In the genomic region with DNA sequence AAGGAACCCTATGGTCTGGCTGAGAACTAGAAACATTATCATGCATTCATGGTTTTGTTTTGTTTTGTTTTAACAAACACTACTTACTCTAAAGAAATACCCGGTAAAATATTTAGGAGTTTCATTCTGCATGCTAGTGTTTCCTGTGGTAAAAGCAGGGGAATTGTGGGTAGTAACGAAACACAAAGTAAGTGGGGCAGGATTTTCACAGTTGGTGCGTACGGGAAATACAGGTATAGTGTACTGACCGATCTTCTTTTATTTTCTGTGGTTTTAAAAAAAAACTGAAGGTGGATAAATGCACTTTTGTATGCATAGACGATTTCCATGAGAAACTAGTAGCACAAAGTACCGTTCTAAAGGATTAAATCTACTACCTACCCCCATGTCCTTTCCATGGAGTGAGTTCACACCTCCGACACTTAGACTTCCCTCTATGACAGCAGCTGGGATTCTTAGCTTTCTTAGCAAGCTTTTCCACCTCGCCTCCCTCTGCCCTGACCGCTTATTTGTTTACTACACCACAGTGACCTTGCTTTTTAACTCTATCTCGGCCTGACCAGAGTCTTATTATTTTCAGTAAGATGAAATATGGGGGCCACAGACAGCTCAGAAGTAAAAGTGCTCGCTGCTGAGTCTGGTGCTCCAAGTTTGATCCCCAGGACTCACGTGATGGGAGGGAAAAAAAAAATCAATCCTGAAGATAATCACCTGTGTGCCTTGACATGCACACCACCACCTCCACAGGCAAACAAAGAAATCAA, we compare ENCODE assay signal across 18 mouse cellular contexts. TPM values are rescaled to one million over a fixed set of nuclear protein-coding genes. Genes with fewer than 3 reads are reported as not detected.
DNase-seq lines count a peak whose midpoint lies in the region; ATAC-seq and TF ChIP-seq lines count a peak whose summit lies in the region.
"Had no signal": no experiment of that assay in that cellular context is flagged by ENCODE, and none has a peak within 500 bp of the region (broad histone marks: within the 10 kb centered on the region; RNA-seq: fewer than 3 reads in every experiment).

No protein-coding gene starts in this region.

- no peak for ATAC-seq in liver, embryonic 13.5 days (ENCODE audit: low read depth)
- ATAC-seq in stomach, embryonic 16.5 days (ENCODE audit: insufficient read depth, low FRiP score) = no peak
- ATAC-seq in hindbrain, embryonic 14.5 days (ENCODE audit: low FRiP score) = no peak
- no peak for ATAC-seq in kidney, embryonic 15.5 days (replicated peaks; ENCODE audit: low FRiP score)

- dilution Hi-C loops in CH12.LX (cut with MboI; ENCODE audit: extremely low pct_ligation_motif_present, extremely low pct_unique_long_range_greater_than_20kb, low sequenced_read_pairs) = no loop called here

- 31% methylated on average over 13 of the region's 13 CpGs for whole genome bisulfite sequencing in liver, adult 2 months
- WGBS in liver, embryonic 13.5 days (ENCODE audit: insufficient replicate concordance) = 61% methylated on average over 13 of the region's 13 CpGs
- WGBS in stomach, embryonic 16.5 days = 39% methylated on average over 13 of the region's 13 CpGs
- 82% methylated on average over 13 of the region's 13 CpGs for WGBS in hindbrain, embryonic 14.5 days
- 66% methylated on average over 13 of the region's 13 CpGs for whole genome bisulfite sequencing in kidney, embryonic 15.5 days

- H3K4me1 ChIP-seq in liver, adult 2 months (ENCODE audit: control insufficient read depth, insufficient read depth, low read length) = peaks cover 24% of the 10 kb centered on the region
- peaks cover 24 to 75% of the 10 kb centered on the region in 2 experiments for H3K4me1 ChIP-seq in CH12.LX (ENCODE audit: control insufficient read depth in 1 of 2, insufficient read depth in 2 of 2)
- H3K4me1 ChIP-seq in liver, embryonic 13.5 days (replicated peaks) = peaks cover 91% of the 10 kb centered on the region
- H3K4me1 ChIP-seq in stomach, embryonic 16.5 days (ENCODE audit: control insufficient read depth, insufficient read depth, low read length) = peaks cover 7% of the 10 kb centered on the region
- H3K4me1 ChIP-seq in hindbrain, embryonic 14.5 days (replicated peaks; ENCODE audit: control insufficient read depth, insufficient read depth, low read length) = peaks cover 8% of the 10 kb centered on the region
- H3K4me1 ChIP-seq in kidney, embryonic 15.5 days = peaks cover 14% of the 10 kb centered on the region

- no peak for TF ChIP-seq POLR2A in liver, adult 2 months (IDR thresholded peaks at IDR 0.05; ENCODE audit: extremely low read depth, insufficient read depth, low read length)
- TF ChIP-seq POLR2A in CH12.LX (IDR thresholded peaks at IDR 0.05; ENCODE audit: low read depth, low read length) = no peak; the same call in none of the 2 replicates

- H3K79me2 ChIP-seq in liver, adult 2 months (ENCODE audit: control insufficient read depth, insufficient read depth, low read length) = peaks cover 33% of the 10 kb centered on the region; the same call in 1 of the 2 replicates
- peaks cover 94% of the 10 kb centered on the region for H3K79me2 ChIP-seq in CH12.LX (replicated peaks; ENCODE audit: control insufficient read depth, extremely low read depth, insufficient read depth, poor library complexity, severe bottlenecking)

- no peak for TF ChIP-seq CTCF in liver, adult 2 months (IDR thresholded peaks at IDR 0.05; ENCODE audit: low read depth, low read length)
- no peak for TF ChIP-seq CTCF in CH12.LX (conservative IDR thresholded peaks at IDR 0.05 in 1 of 2, IDR thresholded peaks at IDR 0.05 in 1 of 2; ENCODE audit: low read depth in 2 of 2, low read length in 2 of 2)

- peak; percentile 74 for DNase-seq in liver, adult 2 months (ENCODE audit: extremely low read depth, low read depth, low spot score)
- DNase-seq in liver (no peak), CH12.LX (ENCODE audit: extremely low read depth) (peak; percentile 86)
- DNase-seq in liver, embryonic 13.5 days = no peak
- no peak for DNase-seq in hindbrain, embryonic 14.5 days (ENCODE audit: low spot score)
- DNase-seq: cerebellum, postnatal 36 days; gastrocnemius, postnatal 25 days; kidney, adult 2 months; kidney, postnatal 4 days had no signal

- in situ Hi-C loops in CH12.LX (cut with MboI; ENCODE audit: low pct_ligation_motif_present, low pct_unique_long_range_greater_than_20kb, low sequenced_read_pairs) = no loop called here

- TF ChIP-seq RAD21 in CH12.LX (IDR thresholded peaks at IDR 0.05; ENCODE audit: low read depth, low read length) = no peak

- H3K9me3 ChIP-seq in CH12.LX (replicated peaks; ENCODE audit: low read length) = no peaks in the 10 kb centered on the region
- no peaks in the 10 kb centered on the region for H3K9me3 ChIP-seq in liver, embryonic 13.5 days (replicated peaks)
- H3K9me3 ChIP-seq in stomach, embryonic 16.5 days (replicated peaks; ENCODE audit: control insufficient read depth, low read length) = no peaks in the 10 kb centered on the region
- H3K9me3 ChIP-seq in hindbrain, embryonic 14.5 days (ENCODE audit: control insufficient read depth, low read length) = no peaks in the 10 kb centered on the region
- no peaks in the 10 kb centered on the region for H3K9me3 ChIP-seq in kidney, embryonic 15.5 days (replicated peaks)
- H3K9me3 ChIP-seq: embryonic facial prominence, embryonic 12.5 days; hindbrain, embryonic 12.5 days; limb, embryonic 10.5 days; lung, embryonic 15.5 days; neural tube, embryonic 13.5 days had no signal

- H3K4me2 ChIP-seq in CH12.LX (ENCODE audit: insufficient read depth, low read depth, poor library complexity, severe bottlenecking) = peak overlapping the region; percentile 94
- H3K4me2 ChIP-seq in liver, embryonic 13.5 days = peak overlapping the region; percentile 23
- H3K4me2 ChIP-seq in stomach, embryonic 16.5 days (ENCODE audit: low read depth, low read length) = peak overlapping the region; percentile 36
- no peak overlapping the region for H3K4me2 ChIP-seq in hindbrain, embryonic 14.5 days (replicated peaks)
- H3K4me2 ChIP-seq in kidney, embryonic 15.5 days = no peak overlapping the region
- H3K4me2 ChIP-seq: embryonic facial prominence, embryonic 12.5 days; hindbrain, embryonic 12.5 days; lung, embryonic 15.5 days; neural tube, embryonic 13.5 days had no signal

- H3K4me3 ChIP-seq in liver, adult 2 months (ENCODE audit: insufficient read depth, low read depth, low read length) = no peak overlapping the region
- H3K4me3 ChIP-seq in CH12.LX (replicated peaks in 1 of 3; ENCODE audit: low read depth in 2 of 3, low read length in 2 of 3, poor library complexity in 1 of 3) = peak overlapping the region; percentile 26 to 41 (median 37)
- H3K4me3 ChIP-seq in liver, embryonic 13.5 days (replicated peaks) = no peak overlapping the region
- H3K4me3 ChIP-seq in stomach, embryonic 16.5 days (replicated peaks; ENCODE audit: low read length) = no peak overlapping the region
- no peak overlapping the region for H3K4me3 ChIP-seq in hindbrain, embryonic 14.5 days (replicated peaks; ENCODE audit: low read length)
- no peak overlapping the region for H3K4me3 ChIP-seq in kidney, embryonic 15.5 days (replicated peaks)
- H3K4me3 ChIP-seq: embryonic facial prominence, embryonic 12.5 days; hindbrain, embryonic 12.5 days; limb, embryonic 10.5 days; lung, embryonic 15.5 days; neural tube, embryonic 13.5 days had no signal

- H3K27me3 ChIP-seq in liver, adult 2 months (ENCODE audit: control insufficient read depth, insufficient read depth, low read length) = no peaks in the 10 kb centered on the region
- H3K27me3 ChIP-seq in CH12.LX (replicated peaks) = no peaks in the 10 kb centered on the region
- H3K27me3 ChIP-seq in liver, embryonic 13.5 days = no peaks in the 10 kb centered on the region
- H3K27me3 ChIP-seq in stomach, embryonic 16.5 days (ENCODE audit: control insufficient read depth, insufficient read depth, low read length) = no peaks in the 10 kb centered on the region
- H3K27me3 ChIP-seq in hindbrain, embryonic 14.5 days (ENCODE audit: control insufficient read depth, insufficient read depth, low read length) = no peaks in the 10 kb centered on the region
- H3K27me3 ChIP-seq in kidney, embryonic 15.5 days = no peaks in the 10 kb centered on the region
- H3K27me3 ChIP-seq: embryonic facial prominence, embryonic 12.5 days; hindbrain, embryonic 12.5 days; lung, embryonic 15.5 days; neural tube, embryonic 13.5 days had no signal

- H3K27ac ChIP-seq in liver, adult 2 months (replicated peaks; ENCODE audit: insufficient read depth, low read depth, low read length) = peak overlapping the region; percentile 2; the same call in 1 of the 2 replicates
- peak overlapping the region; percentile 97 for H3K27ac ChIP-seq in CH12.LX (ENCODE audit: insufficient read depth, low read depth)
- 0 out of 2 replicates have a peak overlapping the region, but pooled peaks have one; percentile 42 for H3K27ac ChIP-seq in liver, embryonic 13.5 days
- H3K27ac ChIP-seq in stomach, embryonic 16.5 days (ENCODE audit: low read length) = no peak overlapping the region
- no peak overlapping the region for H3K27ac ChIP-seq in hindbrain, embryonic 14.5 days
- H3K27ac ChIP-seq in kidney, embryonic 15.5 days = no peak overlapping the region
- H3K27ac ChIP-seq: embryonic facial prominence, embryonic 12.5 days; hindbrain, embryonic 12.5 days; limb, embryonic 10.5 days; lung, embryonic 15.5 days; neural tube, embryonic 13.5 days had no signal

- peak; percentile 87 for TF ChIP-seq EP300 in CH12.LX (IDR thresholded peaks at IDR 0.05; ENCODE audit: low read length)

- H3K9ac ChIP-seq in liver, adult 2 months (ENCODE audit: low read depth, low read length) = no peak overlapping the region
- peak overlapping the region; percentile 82 for H3K9ac ChIP-seq in CH12.LX (ENCODE audit: insufficient read depth, low read depth)
- no peak overlapping the region for H3K9ac ChIP-seq in liver, embryonic 13.5 days
- 0 out of 2 replicates have a peak overlapping the region, but pooled peaks have one; percentile 26 for H3K9ac ChIP-seq in stomach, embryonic 16.5 days (ENCODE audit: low read length)
- H3K9ac ChIP-seq in hindbrain, embryonic 14.5 days = no peak overlapping the region
- no peak overlapping the region for H3K9ac ChIP-seq in kidney, embryonic 15.5 days
- H3K9ac ChIP-seq: embryonic facial prominence, embryonic 12.5 days; hindbrain, embryonic 12.5 days; lung, embryonic 15.5 days; neural tube, embryonic 13.5 days had no signal

- H3K36me3 ChIP-seq in liver, adult 2 months (ENCODE audit: control insufficient read depth, insufficient read depth, low read length) = no peaks in the 10 kb centered on the region
- peaks cover 0 to 14% of the 10 kb centered on the region in 2 experiments for H3K36me3 ChIP-seq in CH12.LX (replicated peaks in 1 of 2; ENCODE audit: control insufficient read depth in 1 of 2, insufficient read depth in 1 of 2, low read length in 1 of 2)
- 0 out of 2 replicates have a peak, but pooled peaks cover 3% of the 10 kb centered on the region for H3K36me3 ChIP-seq in liver, embryonic 13.5 days
- no peaks in the 10 kb centered on the region for H3K36me3 ChIP-seq in stomach, embryonic 16.5 days (ENCODE audit: control insufficient read depth, insufficient read depth, low read length)
- H3K36me3 ChIP-seq in hindbrain, embryonic 14.5 days (replicated peaks; ENCODE audit: control insufficient read depth, insufficient read depth) = no peaks in the 10 kb centered on the region
- H3K36me3 ChIP-seq in kidney, embryonic 15.5 days = no peaks in the 10 kb centered on the region
- H3K36me3 ChIP-seq: embryonic facial prominence, embryonic 12.5 days; hindbrain, embryonic 12.5 days; limb, embryonic 10.5 days; lung, embryonic 15.5 days; neural tube, embryonic 13.5 days had no signal

RNA-seq across cellular contexts. Expression of gene Atf6, which starts 5.7 kb away (rescaled TPM):
- 30.1 and 38.1 TPM in 2 replicates for total RNA-seq in liver, adult 2 months (2014; rRNA removed)
- 13.0 and 14.3 TPM in 2 replicates for polyA plus RNA-seq in liver, adult 2 months (2012; rRNA removed)
- 35.3 and 37.6 TPM in 2 replicates for total RNA-seq in CH12.LX (2012; rRNA removed)
- total RNA-seq in CH12.LX (2014; rRNA removed) = 33.8 and 35.9 TPM in 2 replicates
- polyA plus RNA-seq in CH12.LX (2012; ENCODE audit: insufficient read length, low read depth) = 42.7 and 47.0 TPM in 2 replicates
- 6.1 and 7.9 TPM in 2 replicates for polyA plus RNA-seq in liver, embryonic 13.5 days (2015; fragmentation: Nextera tagmentation; extraction: Ambion mirVana)
- polyA plus RNA-seq in stomach, embryonic 16.5 days (2015; fragmentation: Nextera tagmentation; extraction: Ambion mirVana) = 9.8 and 10.0 TPM in 2 replicates
- polyA plus RNA-seq in hindbrain, embryonic 14.5 days (2014; fragmentation: Nextera tagmentation; extraction: Ambion mirVana) = 9.9 and 10.9 TPM in 2 replicates
- polyA plus RNA-seq in kidney, embryonic 15.5 days (2015; fragmentation: Nextera tagmentation; extraction: Ambion mirVana) = 9.1 and 9.2 TPM in 2 replicates

RNA-seq across cellular contexts. Expression of gene Gm26620, which starts 23.0 kb away (rescaled TPM):
- 0.67 and 0.74 TPM in 2 replicates for total RNA-seq in liver, adult 2 months (2014; rRNA removed)
- polyA plus RNA-seq in liver, adult 2 months (2012; rRNA removed) = 0.59 and 1.1 TPM in 2 replicates
- total RNA-seq in CH12.LX (2012; rRNA removed) (4.2 and 5.7 TPM in 2 replicates), CH12.LX (2014; rRNA removed) (0.52 and 0.99 TPM in 2 replicates)
- 1.2 and 1.9 TPM in 2 replicates for polyA plus RNA-seq in CH12.LX (2012; ENCODE audit: insufficient read length, low read depth)
- polyA plus RNA-seq in liver, embryonic 13.5 days (2015; fragmentation: Nextera tagmentation; extraction: Ambion mirVana) = 0.24 and 0.44 TPM in 2 replicates
- polyA plus RNA-seq in stomach, embryonic 16.5 days (2015; fragmentation: Nextera tagmentation; extraction: Ambion mirVana) = 1.4 and 1.8 TPM in 2 replicates
- 0.48 and 0.56 TPM in 2 replicates for polyA plus RNA-seq in hindbrain, embryonic 14.5 days (2014; fragmentation: Nextera tagmentation; extraction: Ambion mirVana)
- 0.22 and 0.31 TPM in 2 replicates for polyA plus RNA-seq in kidney, embryonic 15.5 days (2015; fragmentation: Nextera tagmentation; extraction: Ambion mirVana)
- polyA plus RNA-seq: embryonic facial prominence, embryonic 12.5 days; hindbrain, embryonic 12.5 days had no signal

RNA-seq across cellular contexts. Expression of gene Dusp12, which starts 23.5 kb away (rescaled TPM):
- total RNA-seq in liver, adult 2 months (2014; rRNA removed) = 30.4 and 36.2 TPM in 2 replicates
- 12.7 and 17.2 TPM in 2 replicates for polyA plus RNA-seq in liver, adult 2 months (2012; rRNA removed)
- total RNA-seq in CH12.LX (2012; rRNA removed) (30.9 and 37.2 TPM in 2 replicates), CH12.LX (2014; rRNA removed) (41.7 and 49.4 TPM in 2 replicates)
- 30.4 and 36.5 TPM in 2 replicates for polyA plus RNA-seq in CH12.LX (2012; ENCODE audit: insufficient read length, low read depth)
- 23.8 TPM in 2 replicates for polyA plus RNA-seq in liver, embryonic 13.5 days (2015; fragmentation: Nextera tagmentation; extraction: Ambion mirVana)
- 33.1 and 38.3 TPM in 2 replicates for polyA plus RNA-seq in stomach, embryonic 16.5 days (2015; fragmentation: Nextera tagmentation; extraction: Ambion mirVana)
- 41.2 and 45.9 TPM in 2 replicates for polyA plus RNA-seq in hindbrain, embryonic 14.5 days (2014; fragmentation: Nextera tagmentation; extraction: Ambion mirVana)
- polyA plus RNA-seq in kidney, embryonic 15.5 days (2015; fragmentation: Nextera tagmentation; extraction: Ambion mirVana) = 35.0 and 39.7 TPM in 2 replicates

RNA-seq across cellular contexts. Expression of gene Fcrlb, which starts 50.9 kb away (rescaled TPM):
- 0.18 and 0.20 TPM in 2 replicates for total RNA-seq in liver, adult 2 months (2014; rRNA removed)
- polyA plus RNA-seq in liver, adult 2 months (2012; rRNA removed) = 0.11 TPM in 1 of 2 replicates, not detected in the other
- total RNA-seq in CH12.LX (2012; rRNA removed) = not detected in 2 replicates
- total RNA-seq in CH12.LX (2014; rRNA removed) = not detected in 2 replicates
- not detected in 2 replicates for polyA plus RNA-seq in CH12.LX (2012; ENCODE audit: insufficient read length, low read depth)
- not detected in 2 replicates for polyA plus RNA-seq in liver, embryonic 13.5 days (2015; fragmentation: Nextera tagmentation; extraction: Ambion mirVana)
- polyA plus RNA-seq in stomach, embryonic 16.5 days (2015; fragmentation: Nextera tagmentation; extraction: Ambion mirVana) = not detected in 2 replicates
- polyA plus RNA-seq in hindbrain, embryonic 14.5 days (2014; fragmentation: Nextera tagmentation; extraction: Ambion mirVana) = 0.75 and 1.1 TPM in 2 replicates
- polyA plus RNA-seq in kidney, embryonic 15.5 days (2015; fragmentation: Nextera tagmentation; extraction: Ambion mirVana) = 0.21 TPM in 1 of 2 replicates, not detected in the other
- total RNA-seq: adrenal gland, postnatal 4 days; gastrocnemius, postnatal 25 days had no signal
- polyA plus RNA-seq: embryonic facial prominence, embryonic 12.5 days; hindbrain, embryonic 12.5 days; limb, embryonic 10.5 days; lung, embryonic 15.5 days; stomach, embryonic 14.5 days had no signal

Comparison
In these comparisons a context has a peak if more than half of its experiments do, and no peak if none do; other contexts are left out.
1. DNase-seq: peak in liver, adult 2 months (single experiment) and CH12.LX (single experiment); none in liver (single experiment), liver, embryonic 13.5 days (single experiment) and hindbrain, embryonic 14.5 days (single experiment).
2. H3K27ac ChIP-seq: peak in liver, adult 2 months (single experiment), CH12.LX (single experiment) and liver, embryonic 13.5 days (single experiment); none in stomach, embryonic 16.5 days (single experiment), hindbrain, embryonic 14.5 days (single experiment) and kidney, embryonic 15.5 days (single experiment).
3. H3K4me3 ChIP-seq: peak in CH12.LX (3 of 3); none in liver, adult 2 months (single experiment), liver, embryonic 13.5 days (single experiment), stomach, embryonic 16.5 days (single experiment), hindbrain, embryonic 14.5 days (single experiment) and kidney, embryonic 15.5 days (single experiment).
4. H3K9ac ChIP-seq: peak in CH12.LX (single experiment) and stomach, embryonic 16.5 days (single experiment); none in liver, adult 2 months (single experiment), liver, embryonic 13.5 days (single experiment), hindbrain, embryonic 14.5 days (single experiment) and kidney, embryonic 15.5 days (single experiment).
5. H3K4me2 ChIP-seq: peak in CH12.LX (single experiment), liver, embryonic 13.5 days (single experiment) and stomach, embryonic 16.5 days (single experiment); none in hindbrain, embryonic 14.5 days (single experiment) and kidney, embryonic 15.5 days (single experiment).